Mouse (Mus musculus): ENCODE data around the gene Vps8.

Gene Vps8

GRCm38 (mm10) chr16:21631815-21632222, 208.9 kb downstream of the Vps8 start:
- DNase-seq: no peak

GRCm38 (mm10) chr16:21634460-21634859, 211.5 kb downstream of the Vps8 start:
- DNase-seq: no peak

GRCm38 (mm10) chr16:21636156-21636853, 213.4 kb downstream of the Vps8 start:
- no peak for DNase-seq

- no peak for DNase-seq
Measured at GRCm38 (mm10) chr16:21637201-21637819, 214.4 kb downstream of the Vps8 start.

GRCm38 (mm10) chr16:21640766-21641499, 218.0 kb downstream of the Vps8 start:
- DNase-seq: peak; percentile 44 to 56

GRCm38 (mm10) chr16:21641944-21642343, 219.0 kb downstream of the Vps8 start:
- peak; percentile 46 to 64 for DNase-seq

- DNase-seq: peak; percentile 75
Measured at GRCm38 (mm10) chr16:21642906-21643305, 220.0 kb downstream of the Vps8 start.

- no peak for DNase-seq
Measured at GRCm38 (mm10) chr16:21643621-21644041, 220.7 kb downstream of the Vps8 start.

GRCm38 (mm10) chr16:21644066-21644561, 221.2 kb downstream of the Vps8 start:
- peak; percentile 73 to 90 for DNase-seq

GRCm38 (mm10) chr16:21644574-21644973, 221.7 kb downstream of the Vps8 start:
- no peak for DNase-seq

GRCm38 (mm10) chr16:21645915-21646314, 223.0 kb downstream of the Vps8 start:
- no peak for DNase-seq

GRCm38 (mm10) chr16:21646496-21646895, 223.6 kb downstream of the Vps8 start:
- no peak for DNase-seq

- DNase-seq: no peak
Measured at GRCm38 (mm10) chr16:21648800-21649199, 225.9 kb downstream of the Vps8 start.

- DNase-seq: no peak
Measured at GRCm38 (mm10) chr16:21650289-21650688, 227.4 kb downstream of the Vps8 start.

GRCm38 (mm10) chr16:21651161-21651560, 228.2 kb downstream of the Vps8 start:
- DNase-seq: no peak

- DNase-seq: no peak
Measured at GRCm38 (mm10) chr16:21653151-21653550, 230.2 kb downstream of the Vps8 start.

- no peak for DNase-seq
Measured at GRCm38 (mm10) chr16:21654384-21654783, 231.5 kb downstream of the Vps8 start.

GRCm38 (mm10) chr16:21655291-21655690, 232.4 kb downstream of the Vps8 start:
- DNase-seq: peak; percentile 45 to 62

- no peak for DNase-seq
Measured at GRCm38 (mm10) chr16:21655961-21656360, 233.0 kb downstream of the Vps8 start.

GRCm38 (mm10) chr16:21664633-21665363, 241.9 kb downstream of the Vps8 start:
- DNase-seq: no peak

GRCm38 (mm10) chr16:21665423-21665986, 242.6 kb downstream of the Vps8 start:
- DNase-seq: no peak

- DNase-seq: no peak
Measured at GRCm38 (mm10) chr16:21671878-21672277, 249.0 kb downstream of the Vps8 start.

All from kidney, postnatal 25 days (tissue).